Mouse (Mus musculus) gastrocnemius, adult 18-20 months (tissue): Measurements from ENCODE around the gene Traf4. TPM values are rescaled to one million over a fixed set of nuclear protein-coding genes. Genes with fewer than 3 reads are reported as not detected.

Source experiments
- DNase-seq: peaks from one replicate; pipeline ENCODE4 v3.0.0; 2021; ENCODE audit warnings: low spot score
- total RNA-seq, 2 experiments: library from RNA; stranded (reverse); gene quantifications; 2 replicates each; pipeline ENCODE4 v1.2.3; 2021

The Traf4 gene
- total RNA-seq, 2 experiments from 2014 or later = 2.0 to 2.2 TPM

DNA sequence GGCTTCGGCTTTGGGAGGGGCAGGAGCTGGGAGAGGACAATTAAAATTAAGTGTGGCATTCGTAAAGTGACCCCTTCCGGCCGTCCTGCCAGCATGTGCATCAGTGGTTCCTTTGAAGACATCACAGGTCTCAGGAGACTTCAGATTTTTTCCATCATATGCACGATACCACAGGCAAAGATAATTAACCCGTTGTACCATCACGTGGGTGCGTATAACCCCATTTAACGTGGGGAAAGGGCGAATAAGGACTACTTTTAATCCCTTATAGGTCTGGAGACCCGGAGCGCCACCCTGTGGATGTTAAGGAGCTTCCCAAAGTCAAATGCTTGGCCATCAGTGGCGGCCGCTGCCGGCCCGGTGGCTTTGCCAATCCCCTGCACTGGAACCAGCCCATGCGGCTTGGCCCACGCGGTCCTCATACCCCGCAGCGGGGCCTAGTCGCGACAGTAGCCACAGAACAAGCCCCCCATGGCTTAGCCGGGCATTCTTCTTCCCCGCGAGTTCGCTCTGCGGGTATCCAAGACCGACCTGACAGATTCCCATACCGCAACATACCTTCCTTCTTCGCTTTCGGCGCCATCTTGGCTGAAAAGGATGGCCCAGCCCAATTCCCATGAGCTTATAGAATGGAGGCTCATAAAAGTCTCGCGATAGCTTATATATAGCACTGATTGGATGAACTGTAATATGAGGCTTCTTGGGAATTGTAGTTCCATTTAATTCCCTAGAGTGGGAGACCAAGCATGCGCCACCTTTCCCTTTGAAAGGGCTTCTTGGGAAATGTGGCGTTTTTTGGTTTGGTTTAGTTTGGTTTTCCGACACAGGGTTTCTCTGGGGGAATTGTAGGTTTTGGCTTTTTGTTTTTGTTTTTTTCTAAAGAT, 17.8 kb upstream of the Traf4 start, which contains the start of gene Rpl23a:
Rpl23a (minus strand) TSS at position 624 of the 884 bp plus-strand sequence.
- peak; percentile 82 for DNase-seq

GRCm38 (mm10) chr11:78182450-78182849, 17.1 kb upstream of the Traf4 start:
- DNase-seq = no peak

GRCm38 (mm10) chr11:78181830-78182357, 16.5 kb upstream of the Traf4 start:
- no peak for DNase-seq

- DNase-seq = no peak
Observed at GRCm38 (mm10) chr11:78180081-78180761, 14.8 kb upstream of the Traf4 start.

GRCm38 (mm10) chr11:78179438-78179999, 14.1 kb upstream of the Traf4 start:
- DNase-seq = no peak

DNA sequence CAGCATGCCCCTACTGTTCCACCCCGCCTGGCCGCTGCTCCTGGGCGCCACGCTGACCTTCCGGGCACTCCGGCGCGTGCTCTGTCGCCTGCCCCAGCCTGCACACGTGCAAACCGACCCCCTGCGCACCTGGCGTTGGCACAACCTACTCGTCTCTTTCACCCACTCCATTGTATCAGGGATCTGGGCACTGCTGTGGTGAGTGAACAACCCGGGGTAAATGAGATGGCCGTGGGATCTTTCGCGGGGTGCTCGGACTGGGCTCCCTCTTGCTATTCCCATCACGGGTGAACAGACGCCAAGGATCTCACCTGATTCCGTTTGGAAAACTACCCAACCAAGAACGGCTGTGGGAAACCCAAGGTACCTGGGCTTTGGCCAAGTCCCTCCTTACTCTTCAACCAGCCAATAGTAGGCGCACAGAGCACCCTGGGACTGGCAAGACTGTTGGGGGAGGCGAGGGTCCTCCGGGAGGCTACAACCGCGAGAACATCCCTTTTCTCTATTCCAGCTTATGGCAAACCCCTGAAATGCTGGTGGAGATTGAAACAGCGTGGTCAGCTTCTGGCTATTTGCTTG, 13.6 kb upstream of the Traf4 start:
- no peak for DNase-seq

DNA sequence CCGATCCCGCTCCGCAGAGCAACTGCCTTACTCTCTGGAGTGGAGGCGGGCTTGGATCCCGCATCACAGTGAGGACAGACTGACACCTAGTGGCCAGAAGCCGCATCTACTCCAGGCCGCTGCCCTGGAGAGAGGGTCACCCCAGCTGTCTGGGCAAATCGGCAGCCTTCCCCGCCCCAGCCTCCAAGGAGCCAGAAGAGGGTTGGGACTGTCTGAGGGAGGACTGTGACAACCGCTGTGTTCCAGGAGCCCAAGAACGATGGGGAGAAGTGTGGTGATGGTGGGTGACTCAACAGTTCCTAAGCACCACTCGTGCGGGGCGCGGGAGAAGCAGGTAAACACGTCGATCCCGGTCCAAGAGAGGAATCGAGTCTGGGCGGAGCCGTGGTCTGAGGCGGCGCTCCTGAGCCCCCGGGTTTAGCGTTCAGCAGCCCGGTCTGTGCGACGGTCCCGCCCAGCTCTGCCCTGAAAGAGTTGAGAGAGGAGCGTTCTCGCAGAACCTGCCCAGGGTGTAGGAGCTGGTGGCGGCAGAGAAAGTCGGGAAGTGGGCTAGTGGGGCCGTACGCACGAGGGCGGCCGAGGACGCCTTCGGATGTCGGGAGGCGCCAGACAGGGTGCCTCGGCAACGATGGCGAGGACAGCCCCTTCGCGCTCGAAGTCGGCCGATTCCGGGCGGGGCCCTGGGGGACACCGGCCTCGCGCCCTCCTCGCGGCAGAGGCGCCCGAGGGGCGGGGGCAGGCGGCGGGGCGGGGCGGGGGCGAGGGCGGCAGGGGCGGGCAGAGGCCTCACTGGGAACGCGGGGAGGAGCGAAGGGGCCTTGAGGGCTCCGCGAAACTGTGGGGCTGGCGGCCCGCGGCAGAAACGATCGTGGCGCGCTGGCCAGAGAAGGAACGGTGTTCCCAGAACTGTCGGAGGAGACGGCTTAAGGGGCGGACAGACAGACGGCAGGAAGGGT, 12.8 kb upstream of the Traf4 start:
- DNase-seq = peak; percentile 97

GRCm38 (mm10) chr11:78177437-78177836, 12.0 kb upstream of the Traf4 start:
- DNase-seq = no peak

DNA sequence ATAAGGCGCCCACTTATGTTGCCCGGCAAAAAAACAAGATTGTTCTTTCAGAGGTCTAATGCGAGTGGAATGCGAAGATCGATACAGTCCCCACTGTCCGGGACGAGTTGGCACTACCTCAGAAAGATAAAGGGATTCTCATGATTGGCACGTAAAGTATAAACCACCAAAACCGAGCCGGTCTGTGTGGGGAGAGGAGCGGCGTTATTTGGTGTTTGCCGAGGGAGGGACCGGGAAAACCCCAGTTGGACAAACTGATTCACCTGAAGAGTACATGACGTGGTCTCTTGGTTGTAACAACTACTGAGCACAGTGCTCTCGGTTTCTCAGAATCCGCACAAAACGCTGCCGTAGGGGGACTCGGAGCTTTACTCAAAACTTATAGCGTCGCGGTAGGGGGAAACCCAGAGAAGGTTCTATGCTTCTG, 11.5 kb upstream of the Traf4 start:
- no peak for DNase-seq

- DNase-seq = peak; percentile 90
Observed at GRCm38 (mm10) chr11:78176402-78176862, 11.0 kb upstream of the Traf4 start, which contains the start of the genes Nek8 and Tlcd1. Gene Nek8, minus strand, starts transcription at chr11:78176675. Gene Tlcd1, plus strand, starts transcription at chr11:78176711.

GRCm38 (mm10) chr11:78175771-78176401, 10.5 kb upstream of the Traf4 start:
- DNase-seq = no peak

- no peak for DNase-seq
Observed at GRCm38 (mm10) chr11:78174506-78174905, 9.1 kb upstream of the Traf4 start.

GRCm38 (mm10) chr11:78172748-78173383, 7.5 kb upstream of the Traf4 start:
- DNase-seq = no peak

GRCm38 (mm10) chr11:78172034-78172747, 6.8 kb upstream of the Traf4 start:
- DNase-seq = no peak

- no peak for DNase-seq
Observed at GRCm38 (mm10) chr11:78171328-78171727, 5.9 kb upstream of the Traf4 start.

DNA sequence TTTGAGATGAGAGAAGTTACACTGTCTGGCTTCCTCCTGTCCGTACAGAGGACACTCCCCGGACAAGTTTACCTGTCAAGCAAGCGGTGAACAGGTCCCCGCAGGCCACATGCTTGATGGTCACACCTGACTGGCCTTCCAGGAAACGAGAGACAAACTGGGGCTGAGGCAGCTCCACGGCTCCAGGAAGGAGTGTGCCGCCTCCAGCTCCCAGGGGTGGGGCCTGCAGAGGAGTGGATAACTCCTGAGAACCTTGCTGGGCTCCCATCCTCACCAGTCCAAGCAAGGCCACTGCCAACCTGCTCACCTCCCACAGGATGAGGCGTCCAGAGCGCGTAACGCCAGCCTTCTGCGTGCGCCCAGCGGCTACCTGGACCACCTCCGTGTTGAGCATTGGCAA, 4.9 kb upstream of the Traf4 start:
- no peak for DNase-seq

DNA sequence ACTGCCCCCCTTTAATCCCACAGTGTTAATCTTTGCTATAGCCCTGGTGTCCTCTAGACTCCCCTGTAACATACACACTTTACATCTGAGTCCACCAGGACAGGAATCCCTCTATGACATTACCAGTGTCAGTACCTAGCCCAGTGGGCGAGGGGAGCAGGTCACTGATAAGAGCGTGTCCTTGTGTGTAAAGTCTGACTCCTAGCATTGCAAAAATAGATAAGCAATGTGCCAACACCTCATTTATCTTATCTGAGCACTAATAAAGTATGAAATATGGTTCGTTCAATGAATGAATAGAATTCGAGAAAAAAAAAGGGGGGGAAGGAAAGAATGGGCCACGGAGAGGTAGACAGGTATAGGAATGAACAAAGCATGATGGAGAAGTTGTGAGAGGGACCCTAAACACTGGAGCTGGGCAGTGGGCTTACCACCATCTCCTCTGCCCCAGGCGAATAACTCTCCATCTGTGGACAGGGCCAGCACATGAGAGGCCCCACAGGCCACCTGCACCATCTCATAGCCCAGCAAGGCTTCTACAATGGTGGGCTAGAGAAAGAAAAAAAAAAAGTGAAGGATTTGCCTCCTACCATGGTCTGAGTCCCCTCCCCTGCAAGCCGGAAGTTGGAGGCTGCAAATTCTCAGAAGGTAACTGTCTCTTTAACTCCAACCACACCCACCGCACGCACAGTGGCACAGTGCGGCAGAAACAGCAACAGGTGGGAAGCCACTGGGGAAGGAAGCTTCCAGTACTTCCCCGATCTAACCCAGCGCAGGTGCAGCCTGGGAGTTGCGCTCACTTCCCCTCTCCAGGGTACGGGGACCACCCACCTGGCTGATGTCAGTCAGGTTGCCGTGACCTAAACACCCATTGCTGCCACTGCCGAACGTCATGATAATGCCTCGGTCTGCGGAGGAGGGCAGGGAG, 3.4 kb upstream of the Traf4 start:
- no peak for DNase-seq
